Mouse (Mus musculus) midbrain, postnatal 0 days (tissue): ENCODE data around the gene Anxa5. TPM values are rescaled to one million over a fixed set of nuclear protein-coding genes. Genes with fewer than 3 reads are reported as not detected.

Experiments
- ATAC-seq: fragments of 200-750 bp; cut with Nextera tagmentation; 2 replicates; pipeline ENCODE4 v1.8.0; 2017; ENCODE audit warnings: moderate number of reproducible peaks, mild to moderate bottlenecking, moderate TSS enrichment, moderate library complexity; ENCODE audit not compliant: low FRiP score
- DNase-seq: peaks from one replicate; pipeline ENCODE4 v3.0.0-alpha.2; 2015; ENCODE audit warnings: low spot score
- H3K27ac ChIP-seq: fragments of 300-500 bp; sonication (generic); 2 replicates; pipeline ENCODE4 v1.5.1; 2014; ENCODE audit warnings: low read depth, mild to moderate bottlenecking, low read length, mixed read lengths
- H3K27me3 ChIP-seq: fragments of 300-500 bp; sonication (generic); 2 replicates; pipeline ENCODE4 v1.6.1; 2014; ENCODE audit warnings: low read length, control low read depth, mixed read lengths; ENCODE audit not compliant: insufficient read depth
- H3K36me3 ChIP-seq: fragments of 300-500 bp; sonication (generic); 2 replicates; pipeline ENCODE4 v1.6.1; 2014; ENCODE audit warnings: low read length, control low read depth, mixed read lengths; ENCODE audit not compliant: insufficient read depth
- H3K4me1 ChIP-seq: fragments of 300-500 bp; sonication (generic); 2 replicates; pipeline ENCODE4 v1.6.1; 2014; ENCODE audit warnings: mild to moderate bottlenecking, control low read depth, antibody characterized with exemption, low read length, mixed read lengths; ENCODE audit not compliant: insufficient read depth
- H3K4me2 ChIP-seq: fragments of 300-500 bp; sonication (generic); 2 replicates; pipeline ENCODE4 v1.6.1; 2014; ENCODE audit warnings: low read depth, mild to moderate bottlenecking, low read length, mixed read lengths; ENCODE audit not compliant: poor library complexity, severe bottlenecking
- H3K4me3 ChIP-seq: fragments of 300-500 bp; sonication (generic); 2 replicates; pipeline ENCODE4 v1.5.1; 2014; ENCODE audit warnings: low read depth, mild to moderate bottlenecking, low read length, moderate library complexity
- H3K9ac ChIP-seq: fragments of 300-500 bp; sonication (generic); replicated peaks from 2 replicates; pipeline ENCODE4 v1.6.1; 2014; ENCODE audit warnings: mild to moderate bottlenecking, low read length, moderate library complexity, mixed read lengths; ENCODE audit not compliant: poor library complexity, severe bottlenecking
- H3K9me3 ChIP-seq: fragments of 300-500 bp; sonication (generic); 2 replicates; pipeline ENCODE4 v1.6.1; 2016; ENCODE audit warnings: low read length, control low read depth
- CTCF ChIP-seq: IDR thresholded peaks from 2 replicates; pipeline ENCODE4 v1.5.1; 2016; ENCODE audit warnings: antibody characterized with exemption, mild to moderate bottlenecking
- WGBS: fragments of 180-500 bp; shearing (Covaris S2); extraction: QIAGEN DNeasy Blood & Tissue Kit; methylation state at CpG from one replicate; pipeline ENCODE4 v1.1.7; 2014; 5-methylcytosine and 5-hydroxymethylcytosine counted together
- polyA plus RNA-seq: library from polyadenylated mRNA; unstranded; fragments of >200 nt; fragmentation: Nextera tagmentation; extraction: Ambion mirVana; gene quantifications from 2 replicates; pipeline ENCODE4 v1.2.1, GENCODE M21; 2015
- total RNA-seq: library from RNA; depleted of rRNA; stranded (reverse); fragments of >200 nt; gene quantifications from 2 replicates; pipeline ENCODE4 v1.2.3, GENCODE M21; 2014

Anxa5 gene
- total and polyA plus RNA-seq, 2 experiments from 2014 or later: 27.9 to 43.1 TPM

DNA sequence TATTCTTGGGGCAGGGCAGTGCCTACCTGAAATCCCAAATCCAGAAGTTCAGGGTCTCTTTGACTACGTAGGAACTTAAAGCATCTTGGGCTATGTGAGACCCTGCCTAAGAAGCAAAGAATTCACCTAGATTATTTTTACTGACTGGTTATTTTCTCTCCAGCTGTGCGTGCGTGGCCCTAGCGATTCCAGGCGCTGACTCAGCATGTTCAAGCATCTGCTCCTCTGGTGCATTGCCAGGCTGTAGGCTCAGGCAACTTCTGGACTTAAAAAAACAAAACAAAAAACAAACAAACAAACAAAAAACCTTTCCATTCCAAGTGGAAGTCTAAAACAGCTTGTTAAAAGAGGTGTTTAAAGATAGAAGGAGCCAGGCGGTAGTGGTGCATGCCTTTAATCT, 22.5 kb upstream of the Anxa5 start:
- no peaks in the 10 kb centered on the region for H3K36me3 ChIP-seq
- no peak for TF ChIP-seq CTCF
- H3K9me3 ChIP-seq: no peaks in the 10 kb centered on the region
- DNase-seq (no peak), ATAC-seq (no peak)
- H3K27me3 ChIP-seq: no peaks in the 10 kb centered on the region
- 90% methylated on average over 6 of the region's 6 CpGs for WGBS
- no peaks in the 10 kb centered on the region for H3K4me1 ChIP-seq
- no peak overlapping the region for H3K4me2 ChIP-seq
- no peak overlapping the region for H3K4me3 ChIP-seq
- H3K27ac ChIP-seq: no peak overlapping the region
- no peak overlapping the region for H3K9ac ChIP-seq

DNA sequence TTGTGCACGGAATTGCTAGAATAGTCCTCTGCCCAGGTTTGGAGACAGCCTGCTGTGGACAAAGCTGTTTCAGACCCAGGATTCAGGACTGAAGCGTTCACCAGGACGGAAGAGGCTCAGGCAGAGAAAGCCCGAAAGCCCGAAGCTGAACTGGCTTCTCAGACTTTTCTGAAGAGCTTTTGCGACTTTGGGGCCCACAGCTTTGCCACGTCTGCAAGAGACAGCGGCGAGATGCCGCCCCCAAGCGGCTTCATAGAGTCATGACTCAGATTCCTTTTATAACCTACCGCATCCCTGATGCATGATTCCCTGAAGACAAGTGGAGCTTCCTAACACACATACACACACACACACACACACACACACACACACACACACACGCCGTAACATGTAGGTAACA, 21.1 kb upstream of the Anxa5 start:
- peak; percentile 84 for TF ChIP-seq CTCF
- Histone ChIP-seq H3K27me3 (no peaks in the 10 kb centered on the region), H3K4me2 (no peak overlapping the region), H3K9ac (no peak overlapping the region), H3K4me3 (no peak overlapping the region), H3K36me3 (no peaks in the 10 kb centered on the region), H3K4me1 (no peaks in the 10 kb centered on the region), H3K9me3 (no peaks in the 10 kb centered on the region), H3K27ac (no peak overlapping the region)
- DNase-seq (peak; percentile 89), ATAC-seq (0 out of 2 replicates have a peak, but pooled peaks have one; percentile 28)
- WGBS: 15% methylated on average over 14 of the region's 14 CpGs

DNA sequence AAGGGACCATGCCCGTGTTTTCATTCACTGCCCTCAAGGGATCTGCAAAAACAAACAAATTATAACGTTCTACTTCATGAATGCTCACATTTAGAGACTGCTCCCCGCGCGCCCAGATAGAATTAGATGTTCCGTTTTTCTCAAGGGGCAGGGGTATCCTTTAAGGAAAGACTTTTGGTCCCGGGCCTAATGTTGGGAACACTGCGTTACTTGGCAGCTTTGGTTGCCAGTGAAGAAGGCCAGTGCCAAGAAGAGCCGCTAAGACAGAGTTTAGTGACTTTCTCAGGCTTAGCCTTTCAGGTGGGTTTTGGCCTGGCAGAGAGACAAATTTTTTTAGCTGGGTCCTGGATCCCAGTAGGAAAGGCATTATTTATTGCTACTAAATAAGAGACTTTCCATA, 20.6 kb upstream of the Anxa5 start:
- Histone ChIP-seq H3K36me3 (no peaks in the 10 kb centered on the region), H3K9ac (no peak overlapping the region), H3K27me3 (no peaks in the 10 kb centered on the region), H3K27ac (no peak overlapping the region), H3K4me1 (no peaks in the 10 kb centered on the region), H3K9me3 (no peaks in the 10 kb centered on the region), H3K4me3 (no peak overlapping the region), H3K4me2 (no peak overlapping the region)
- no peak for TF ChIP-seq CTCF
- WGBS: 88% methylated on average over 9 of the region's 9 CpGs
- DNase-seq: no peak
- ATAC-seq: no peak

DNA sequence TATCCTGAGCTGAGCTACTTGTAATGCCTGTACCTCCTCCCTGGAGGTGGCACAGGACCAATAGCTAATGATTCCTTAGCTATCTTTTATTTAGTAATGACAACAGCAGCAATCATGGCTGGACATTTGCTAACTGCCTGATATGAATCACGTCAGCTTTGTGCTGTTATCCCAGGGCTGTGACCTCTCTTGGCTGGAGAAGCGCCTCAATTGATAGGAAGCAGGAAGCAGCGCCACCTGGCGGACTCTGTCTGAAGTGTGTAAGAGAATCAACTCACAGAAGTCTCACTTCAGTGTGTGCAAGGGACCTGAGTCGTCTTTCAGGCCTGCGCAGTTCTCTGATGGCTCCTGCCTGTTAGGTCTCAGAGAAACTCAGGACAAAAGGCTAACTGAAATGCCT, 19.7 kb upstream of the Anxa5 start:
- TF ChIP-seq CTCF: peak; percentile 92
- Histone ChIP-seq H3K27ac (no peak overlapping the region), H3K4me1 (no peaks in the 10 kb centered on the region), H3K36me3 (no peaks in the 10 kb centered on the region), H3K4me3 (no peak overlapping the region), H3K4me2 (0 out of 2 replicates have a peak overlapping the region, but pooled peaks have one; percentile 12), H3K9ac (no peak overlapping the region), H3K27me3 (no peaks in the 10 kb centered on the region), H3K9me3 (no peaks in the 10 kb centered on the region)
- 12% methylated on average over 6 of the region's 6 CpGs for WGBS
- DNase-seq (peak; percentile 90), ATAC-seq (peak; percentile 73)

DNA sequence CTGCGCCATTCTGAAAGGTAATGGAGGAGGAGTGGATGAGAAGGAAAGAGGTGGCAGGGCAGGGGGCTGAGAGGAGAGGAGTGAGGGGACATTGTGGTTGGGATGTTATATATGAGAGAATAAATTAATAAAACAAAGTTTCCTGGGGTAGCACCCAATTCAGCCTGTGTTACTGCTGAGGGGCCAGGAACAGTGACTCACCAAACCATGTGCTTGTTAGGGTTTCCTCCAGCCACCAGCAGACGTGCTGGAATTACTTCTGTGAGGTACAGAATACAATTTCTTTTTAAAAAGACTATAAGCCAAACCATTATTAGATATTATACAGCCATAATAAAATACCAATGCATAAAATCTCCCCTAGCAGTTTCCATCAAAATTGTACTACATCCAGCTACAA, 18.9 kb upstream of the Anxa5 start:
- ATAC-seq (no peak), DNase-seq (no peak)
- Histone ChIP-seq H3K36me3 (no peaks in the 10 kb centered on the region), H3K4me3 (no peak overlapping the region), H3K27me3 (no peaks in the 10 kb centered on the region), H3K9me3 (no peaks in the 10 kb centered on the region), H3K4me2 (no peak overlapping the region), H3K9ac (no peak overlapping the region), H3K4me1 (no peaks in the 10 kb centered on the region), H3K27ac (no peak overlapping the region)
- 93% methylated on average over 2 of the region's 2 CpGs for WGBS
- TF ChIP-seq CTCF: no peak

DNA sequence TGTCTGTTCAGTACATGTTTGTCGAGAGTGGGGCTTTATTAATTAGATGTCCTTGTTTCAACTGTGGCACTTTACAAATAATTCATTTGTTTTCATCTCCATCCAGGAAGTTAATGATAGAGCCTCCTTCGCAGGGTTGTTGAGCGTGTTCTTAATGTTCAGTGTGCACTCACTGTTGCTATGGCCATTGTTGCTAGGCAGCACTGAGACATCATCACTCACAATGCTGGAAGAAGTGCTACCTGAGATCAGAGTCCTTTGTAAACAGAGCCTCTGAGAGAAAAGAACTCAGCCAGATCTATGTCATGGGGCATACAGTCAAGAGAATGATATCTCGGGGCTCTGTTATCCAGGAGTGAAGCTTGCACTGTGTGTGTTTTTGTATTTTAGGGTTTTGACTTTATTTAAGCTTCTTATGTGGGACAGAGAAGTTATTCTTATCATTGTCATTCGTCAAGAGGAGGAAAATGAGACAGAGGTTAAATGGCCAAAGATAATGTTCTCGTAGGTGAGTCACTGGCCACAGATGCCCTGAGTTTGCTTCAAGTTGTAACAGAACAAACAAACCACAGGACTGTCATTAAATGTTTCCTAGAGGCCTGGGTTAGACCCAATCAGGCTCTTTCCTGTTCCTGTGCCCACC, 18.1 kb upstream of the Anxa5 start:
- Histone ChIP-seq H3K27me3 (no peaks in the 10 kb centered on the region), H3K4me1 (no peaks in the 10 kb centered on the region), H3K4me3 (no peak overlapping the region), H3K36me3 (no peaks in the 10 kb centered on the region), H3K9ac (no peak overlapping the region), H3K4me2 (no peak overlapping the region), H3K9me3 (no peaks in the 10 kb centered on the region), H3K27ac (no peak overlapping the region)
- whole genome bisulfite sequencing: 54% methylated on average over 6 of the region's 6 CpGs
- peak; percentile 47 for DNase-seq
- ATAC-seq: peak; percentile 25; the same call in 1 of the 2 replicates
- TF ChIP-seq CTCF: no peak
